Mouse (Mus musculus) adrenal gland, adult (tissue): Measurements from ENCODE around the gene Olfr1512.
"Not testable (repeated sequence)": the region's sequence is repeated elsewhere in the genome, so short reads cannot be mapped to it uniquely, and the experiment has no call there.

Experiments
- DNase-seq, 2 experiments: peaks; one replicate each; pipeline ENCODE4 v3.0.0; 2022 to 2023; ENCODE audit warnings: low spot score in 1 of 2; ENCODE audit not compliant: inconsistent age in 2 of 2

The Olfr1512 gene

GRCm38 (mm10) chr14:52379068-52379467 is at the start of gene Olfr1512:
TSS of gene Olfr1512 (minus strand) at chr14:52379168.
- DNase-seq = no peak

GRCm38 (mm10) chr14:52427686-52428085 is 48.7 kb upstream of the Olfr1512 start:
- DNase-seq = no peak

DNA sequence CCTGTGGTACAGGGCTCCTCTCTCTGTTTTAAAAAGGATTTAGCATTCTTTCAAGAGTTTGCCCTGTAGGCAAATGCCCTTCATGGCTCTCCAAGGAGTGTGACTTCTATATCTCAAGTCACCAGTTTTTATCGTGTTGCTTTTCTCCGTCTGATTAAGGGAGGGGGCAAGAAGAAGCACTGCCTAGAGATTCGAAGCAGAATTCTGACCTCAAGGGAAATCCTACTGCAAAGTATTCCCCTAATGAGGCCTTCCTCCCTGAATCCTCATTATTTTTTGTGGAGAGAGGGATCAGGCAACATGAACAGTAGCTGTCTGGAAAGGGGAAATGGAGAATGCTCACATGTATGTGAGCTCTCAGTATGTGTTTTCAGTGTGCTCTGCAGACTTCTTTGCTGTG is 35.3 kb upstream of the Olfr1512 start, which contains the start of gene Olfr1510:
TSS of gene Olfr1510 (minus strand) at position 101 of the 400 bp plus-strand sequence.
- no peak for DNase-seq

GRCm38 (mm10) chr14:52410142-52410919 is 31.4 kb upstream of the Olfr1512 start:
- not testable (repeated sequence) for DNase-seq

GRCm38 (mm10) chr14:52397279-52397678 is 18.3 kb upstream of the Olfr1512 start, which contains the start of gene Olfr1511:
TSS of gene Olfr1511 (minus strand) at chr14:52397379.
- no peak for DNase-seq

- not testable (repeated sequence) for DNase-seq
Observed at GRCm38 (mm10) chr14:52390084-52390848, 11.3 kb upstream of the Olfr1512 start.

DNA sequence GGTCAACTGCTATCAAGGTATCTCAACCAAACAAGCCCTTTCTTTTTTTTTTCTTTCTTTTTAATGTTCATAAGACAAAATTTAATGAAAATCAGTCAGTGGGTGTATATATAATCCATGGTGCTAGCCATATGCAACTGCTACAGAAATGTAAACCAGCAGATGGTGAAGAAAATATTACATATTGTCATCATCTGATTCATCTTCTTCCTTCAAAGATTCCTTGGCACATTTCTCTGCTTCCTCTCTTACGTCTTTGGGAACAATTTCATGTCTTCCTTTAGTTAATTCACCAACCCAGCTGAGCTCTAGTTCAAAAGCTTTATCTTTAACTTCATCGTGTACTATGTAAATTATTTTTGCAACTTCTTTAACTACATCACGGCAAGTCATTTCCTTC is 10.2 kb downstream of the Olfr1512 start:
- DNase-seq = no peak

DNA sequence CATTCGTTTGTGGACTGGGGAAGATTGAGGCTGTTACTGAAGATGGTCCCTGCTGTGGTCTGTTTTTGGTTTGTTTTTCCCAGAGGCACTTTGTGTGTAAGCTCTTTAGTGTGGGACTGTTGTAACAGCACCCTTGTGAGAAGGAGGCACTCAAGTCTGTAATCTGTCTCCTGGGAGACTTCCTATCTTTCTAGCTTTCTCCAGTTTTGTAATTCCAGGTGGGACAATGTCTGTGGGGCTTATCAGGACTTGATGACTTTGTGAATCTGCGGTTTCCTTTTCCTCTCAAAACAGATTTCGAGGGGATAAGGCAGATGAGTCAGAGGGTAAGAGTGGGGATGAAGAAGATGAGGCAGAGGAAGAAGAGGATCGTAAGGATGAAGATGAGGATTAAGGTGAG is 22.7 kb downstream of the Olfr1512 start, which contains the start of gene Olfr1513:
TSS of gene Olfr1513 (minus strand) at position 101 of the 400 bp plus-strand sequence.
- DNase-seq = no peak

- no peak for DNase-seq
Observed at GRCm38 (mm10) chr14:52339512-52339852, 39.5 kb downstream of the Olfr1512 start.

GRCm38 (mm10) chr14:52338751-52339511 is 40.0 kb downstream of the Olfr1512 start:
- DNase-seq = peak; percentile 39 to 88

DNA sequence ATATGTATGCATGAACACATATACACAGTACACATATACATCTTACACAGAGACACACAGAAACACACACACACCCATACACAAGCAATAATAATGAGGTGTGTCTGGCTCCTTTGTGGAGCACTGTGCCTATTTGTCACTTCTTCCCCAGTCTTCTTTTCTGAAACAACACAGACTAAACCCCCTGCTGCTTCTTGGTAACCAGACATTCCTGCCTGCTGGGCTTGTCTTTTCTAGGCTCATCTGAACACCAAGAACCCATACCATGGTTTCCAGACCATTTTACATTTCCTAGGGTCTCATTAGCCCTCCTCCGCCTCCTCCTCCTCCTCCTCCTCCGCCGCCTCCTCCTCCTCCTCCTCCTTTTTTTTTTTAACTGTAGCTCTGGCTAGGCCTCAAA is 46.8 kb downstream of the Olfr1512 start:
- no peak for DNase-seq

DNA sequence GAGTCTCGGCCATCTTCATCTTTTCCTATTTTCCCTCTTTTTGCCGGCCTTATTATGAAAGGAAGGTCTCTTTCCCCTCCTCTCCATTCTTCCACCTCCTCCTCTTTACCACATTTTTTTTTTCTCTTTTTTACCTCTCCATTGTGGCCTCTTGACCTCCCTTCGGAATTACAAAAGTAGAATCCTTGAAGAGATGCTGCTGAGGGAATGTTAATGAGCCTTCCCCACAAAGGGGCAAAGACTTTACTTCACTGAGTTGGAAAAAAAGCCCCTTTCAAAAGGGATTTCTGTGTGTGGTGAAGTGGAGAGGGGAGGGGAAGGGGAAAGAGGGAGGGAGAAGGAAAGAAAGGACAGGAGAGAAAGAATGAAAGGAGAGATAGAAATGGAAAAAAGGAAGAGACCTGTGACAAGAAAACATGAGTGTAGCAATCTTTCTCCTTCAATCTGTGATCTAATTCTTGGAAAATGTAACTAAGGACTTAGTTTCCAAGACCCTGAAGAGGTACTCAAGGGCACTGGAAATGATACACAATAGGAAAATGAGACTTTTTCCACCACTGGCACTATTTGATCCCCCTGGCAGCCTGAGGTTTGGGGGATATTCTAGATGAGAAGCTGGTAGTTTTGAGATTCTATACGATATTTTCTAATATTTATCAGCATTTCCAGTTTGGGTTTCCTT is 47.8 kb downstream of the Olfr1512 start:
- no peak for DNase-seq

GRCm38 (mm10) chr14:52327910-52328812 is 50.8 kb downstream of the Olfr1512 start, which contains the start of gene Sall2:
TSS of gene Sall2 (minus strand) at chr14:52328762.
- peak in 1 of 2 experiments; percentile 31 for DNase-seq

- DNase-seq = no peak
Observed at GRCm38 (mm10) chr14:52327375-52327901, 51.5 kb downstream of the Olfr1512 start.

GRCm38 (mm10) chr14:52325890-52326289 is 53.1 kb downstream of the Olfr1512 start:
- DNase-seq = no peak
